Mouse (Mus musculus): Measurements from ENCODE around the gene Mfap5. TPM values are rescaled to one million over a fixed set of nuclear protein-coding genes. Genes with fewer than 3 reads are reported as not detected.
"Not testable (repeated sequence)": the region's sequence is repeated elsewhere in the genome, so short reads cannot be mapped to it uniquely, and the experiment has no call there.

Gene Mfap5
- polyA plus RNA-seq, 1 experiment, result 0.90 TPM

DNA sequence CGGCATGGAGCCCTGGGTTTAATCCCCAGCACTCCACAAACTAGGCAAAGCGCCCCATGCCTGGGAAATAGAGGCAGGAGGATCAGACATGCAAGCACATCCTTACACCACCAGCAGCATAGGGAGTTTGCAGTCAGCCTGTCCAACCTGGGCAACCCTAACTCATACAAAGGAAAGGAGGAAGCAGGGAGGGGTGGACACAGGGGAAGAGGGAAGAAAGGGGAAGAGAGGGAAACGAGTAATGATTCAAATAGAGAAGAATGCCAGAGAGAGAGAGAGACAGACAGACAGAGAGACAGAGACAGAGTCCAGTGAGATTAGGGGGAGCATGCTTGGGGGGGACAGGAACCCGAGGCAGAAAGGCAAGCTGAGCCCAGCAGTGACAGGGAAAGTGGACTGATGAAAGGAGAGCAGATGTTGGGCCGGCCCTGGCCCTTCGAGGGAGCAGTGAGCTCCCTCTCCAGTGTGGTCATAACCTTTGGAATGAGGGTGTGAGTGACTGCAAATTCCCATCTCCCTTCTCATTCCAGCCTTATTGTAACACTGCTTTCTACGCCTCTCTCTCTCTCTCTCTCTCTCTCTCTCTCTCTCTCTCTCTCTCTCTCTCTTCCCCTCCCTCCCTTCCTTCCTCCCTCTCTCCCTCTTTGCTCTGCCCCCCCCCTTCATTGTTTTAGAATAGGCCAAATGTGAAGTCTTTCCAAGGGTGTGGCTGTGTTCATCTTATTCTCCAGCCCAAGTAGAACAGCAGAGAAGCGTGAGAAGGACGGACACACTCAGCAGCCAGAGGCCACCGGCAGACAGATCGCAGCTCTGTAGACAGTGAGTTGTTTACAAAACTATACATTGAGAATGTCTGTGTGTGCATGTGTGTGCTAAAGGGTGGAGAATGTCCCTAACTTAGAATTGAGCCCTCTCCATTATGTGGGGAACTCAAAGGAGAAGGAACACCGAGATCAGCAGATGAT, 7.6 kb downstream of the Mfap5 start:
- no peak for DNase-seq (ENCODE audit: extremely low spot score in 1 of 2, low spot score in 1 of 2)

GRCm38 (mm10) chr6:122514312-122514711, 8.7 kb downstream of the Mfap5 start:
- no peak for DNase-seq (ENCODE audit: extremely low spot score in 1 of 2, low spot score in 1 of 2)

- DNase-seq (ENCODE audit: extremely low spot score in 1 of 2, low spot score in 1 of 2), result not testable (repeated sequence)
Measured at GRCm38 (mm10) chr6:122515762-122516161, 10.1 kb downstream of the Mfap5 start.

DNA sequence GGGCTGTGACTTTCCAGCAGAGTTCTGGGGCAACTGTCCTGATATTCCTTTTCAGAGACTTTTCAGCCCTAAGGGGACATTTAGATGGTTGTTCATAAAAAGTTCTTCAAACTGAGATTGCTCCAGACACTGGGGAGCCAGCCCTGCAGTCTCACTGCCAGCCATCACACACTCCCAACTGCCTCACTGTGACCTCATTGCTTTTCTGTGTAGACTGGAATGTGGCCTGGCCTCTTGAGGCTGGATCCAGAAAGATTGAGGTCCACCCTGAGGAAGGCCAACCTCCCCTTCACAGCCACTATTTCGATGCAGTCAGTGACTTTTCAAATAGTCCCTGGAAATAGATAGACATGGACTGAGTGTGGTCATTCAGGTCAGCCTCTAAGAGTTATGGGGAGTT, 12.0 kb downstream of the Mfap5 start:
- no peak for DNase-seq (ENCODE audit: extremely low spot score in 1 of 2, low spot score in 1 of 2)

DNA sequence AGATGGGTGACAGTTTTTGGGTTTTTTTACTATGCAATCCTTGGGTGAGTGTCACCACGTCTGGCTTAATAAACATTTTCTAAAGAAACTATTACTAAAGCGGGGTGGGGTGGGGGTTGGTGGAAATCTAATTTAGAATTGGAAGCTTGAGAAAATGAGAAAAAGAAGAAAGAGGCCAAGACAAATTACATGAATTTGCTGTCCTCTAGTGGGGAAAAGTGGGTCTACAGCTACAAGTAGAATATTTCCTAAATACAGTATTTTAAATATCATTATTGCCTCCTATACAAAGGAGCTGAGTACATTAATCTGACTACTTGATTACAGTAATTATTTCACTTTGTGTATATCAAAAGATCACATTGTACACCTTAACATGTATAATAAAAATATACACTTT, 13.7 kb downstream of the Mfap5 start:
- DNase-seq (ENCODE audit: extremely low spot score in 1 of 2, low spot score in 1 of 2), result peak in 1 of 2 experiments; percentile 76

- peak in 1 of 2 experiments; percentile 23 for DNase-seq (ENCODE audit: extremely low spot score in 1 of 2, low spot score in 1 of 2)
Measured at GRCm38 (mm10) chr6:122522595-122522994, 16.9 kb downstream of the Mfap5 start.

GRCm38 (mm10) chr6:122523289-122523688, 17.6 kb downstream of the Mfap5 start:
- DNase-seq (ENCODE audit: extremely low spot score in 1 of 2, low spot score in 1 of 2), result no peak

- DNase-seq (ENCODE audit: extremely low spot score in 1 of 2, low spot score in 1 of 2), result no peak
Measured at GRCm38 (mm10) chr6:122527596-122527995, 22.0 kb downstream of the Mfap5 start.

GRCm38 (mm10) chr6:122528136-122528535, 22.5 kb downstream of the Mfap5 start:
- DNase-seq (ENCODE audit: extremely low spot score in 1 of 2, low spot score in 1 of 2), result peak in 1 of 2 experiments; percentile 13

DNA sequence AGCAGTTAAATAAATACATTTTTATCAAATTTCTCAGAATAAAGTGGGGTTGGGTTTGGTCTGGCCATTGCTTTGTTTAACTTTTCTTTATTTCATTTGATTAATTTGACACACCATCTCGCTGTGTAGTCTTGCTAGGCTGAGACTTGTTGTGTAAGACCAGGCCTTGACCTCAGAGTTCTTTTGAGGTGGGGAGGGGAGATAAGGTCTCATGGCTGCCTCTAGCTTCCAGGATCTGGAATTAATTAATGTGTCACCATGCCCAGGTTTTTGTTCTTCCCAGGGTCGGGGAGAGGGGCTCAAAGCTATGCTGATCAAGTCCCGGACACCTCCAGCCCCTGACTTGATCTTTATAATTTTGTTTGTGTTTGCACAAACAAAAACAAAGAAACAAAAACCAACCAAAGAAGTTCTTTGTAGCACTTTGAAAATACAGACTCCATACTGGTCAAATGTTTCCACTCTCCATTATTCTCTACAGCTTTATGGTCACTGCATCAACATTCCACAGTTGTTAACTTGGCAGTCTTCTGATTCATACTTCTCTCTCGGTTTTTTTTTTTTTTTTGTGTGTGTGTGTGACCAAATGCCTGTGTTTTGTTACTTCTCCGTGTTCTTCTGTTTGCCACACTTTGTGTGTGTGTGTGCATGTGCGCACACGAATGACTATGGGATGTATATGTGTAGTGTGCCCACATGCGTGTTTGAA, 26.0 kb downstream of the Mfap5 start:
- DNase-seq (ENCODE audit: extremely low spot score in 1 of 2, low spot score in 1 of 2), result no peak

GRCm38 (mm10) chr6:122532883-122533302, 27.2 kb downstream of the Mfap5 start:
- no peak for DNase-seq (ENCODE audit: extremely low spot score in 1 of 2, low spot score in 1 of 2)

DNA sequence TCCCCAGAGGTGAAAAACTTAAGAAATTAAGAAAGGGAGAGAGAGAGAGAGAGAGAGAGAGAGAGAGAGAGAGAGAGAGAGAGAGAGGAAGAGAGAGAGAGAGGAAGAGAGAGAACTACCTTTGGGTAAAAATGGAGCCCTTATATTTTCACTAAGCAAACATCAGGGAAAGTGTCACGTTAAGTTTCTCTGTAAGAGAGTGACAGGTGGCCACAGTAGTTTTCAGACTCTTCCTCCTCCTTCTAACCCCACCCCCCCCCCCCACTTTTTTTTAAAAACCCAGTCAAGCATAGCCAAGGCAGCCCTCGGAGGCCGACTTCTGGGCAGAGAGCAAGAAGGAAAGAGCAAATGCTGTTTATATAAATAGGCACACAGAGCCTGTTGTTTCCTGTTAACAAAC, 28.4 kb downstream of the Mfap5 start:
- no peak for DNase-seq (ENCODE audit: extremely low spot score in 1 of 2, low spot score in 1 of 2)

DNA sequence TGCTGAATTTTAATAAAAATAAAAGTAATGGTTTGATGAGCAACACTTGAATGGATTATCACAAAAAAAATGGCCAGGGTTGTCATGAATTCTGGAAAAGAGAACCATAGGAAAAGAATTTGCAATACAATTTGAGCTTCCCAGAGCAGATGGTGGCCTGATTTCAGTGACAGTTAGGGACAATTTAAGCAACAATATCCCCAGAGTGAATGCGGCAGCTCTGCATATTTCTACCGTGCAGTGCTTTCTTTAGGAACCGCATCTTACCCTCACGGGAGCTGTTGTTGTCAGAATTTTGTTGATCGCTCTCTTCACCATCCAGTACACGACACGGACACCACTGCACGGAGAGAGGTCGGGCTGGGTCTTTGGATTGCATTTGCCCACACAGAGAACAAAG, 33.9 kb downstream of the Mfap5 start:
- DNase-seq (ENCODE audit: extremely low spot score in 1 of 2, low spot score in 1 of 2), result peak in 1 of 2 experiments; percentile 43

- DNase-seq (ENCODE audit: extremely low spot score in 1 of 2, low spot score in 1 of 2), result not testable (repeated sequence)
Measured at GRCm38 (mm10) chr6:122542459-122542858, 36.8 kb downstream of the Mfap5 start.

DNA sequence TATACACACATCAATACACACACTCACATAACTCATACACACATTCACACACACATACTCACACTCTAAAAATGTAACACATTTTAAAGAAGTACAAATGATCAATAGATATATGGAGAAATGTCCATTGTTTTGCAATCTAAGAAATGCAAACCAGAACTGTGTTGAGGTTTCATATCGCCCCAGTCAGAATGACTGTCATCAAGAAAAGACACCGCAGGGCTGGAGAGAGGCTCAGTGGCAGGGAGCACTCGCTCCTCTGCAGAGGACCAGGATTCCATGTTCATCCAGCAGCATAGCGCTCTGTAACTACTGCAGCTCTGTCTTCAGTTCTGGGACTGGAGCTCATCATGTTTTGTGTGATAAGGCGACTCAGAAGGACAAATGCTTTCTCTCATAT, 37.9 kb downstream of the Mfap5 start:
- no peak for DNase-seq (ENCODE audit: extremely low spot score in 1 of 2, low spot score in 1 of 2)

DNA sequence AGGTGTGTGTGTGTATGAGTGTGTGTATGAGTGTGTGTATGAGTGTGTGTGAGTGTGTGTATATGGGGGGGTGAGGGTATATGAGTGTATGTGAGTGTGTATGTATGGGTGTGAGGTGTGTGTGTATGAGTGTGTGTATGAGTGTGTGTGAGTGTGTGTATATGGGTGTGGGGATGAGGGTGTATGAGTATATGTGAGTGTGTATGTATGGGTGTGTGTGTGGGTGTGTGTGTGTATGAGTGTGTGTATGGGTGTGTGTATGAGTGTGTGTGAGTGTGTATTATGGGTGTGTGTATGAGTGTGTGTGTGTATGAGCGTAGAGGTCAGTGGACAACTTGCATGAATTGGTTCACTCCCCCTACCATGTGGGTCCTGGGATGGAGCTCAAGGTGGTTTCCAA, 39.0 kb downstream of the Mfap5 start:
- DNase-seq (ENCODE audit: extremely low spot score in 1 of 2, low spot score in 1 of 2), result no peak

- DNase-seq (ENCODE audit: extremely low spot score in 1 of 2, low spot score in 1 of 2), result no peak
Measured at GRCm38 (mm10) chr6:122545289-122545882, 39.7 kb downstream of the Mfap5 start.

- DNase-seq (ENCODE audit: extremely low spot score in 1 of 2, low spot score in 1 of 2), result no peak
Measured at GRCm38 (mm10) chr6:122545948-122546347, 40.3 kb downstream of the Mfap5 start.

- no peak for DNase-seq (ENCODE audit: extremely low spot score in 1 of 2, low spot score in 1 of 2)
Measured at GRCm38 (mm10) chr6:122553606-122554005, 48.0 kb downstream of the Mfap5 start, which contains the start of gene Aicda. TSS of gene Aicda (plus strand) at chr6:122553801.

GRCm38 (mm10) chr6:122554102-122554501, 48.5 kb downstream of the Mfap5 start:
- no peak for DNase-seq (ENCODE audit: extremely low spot score in 1 of 2, low spot score in 1 of 2)

- DNase-seq (ENCODE audit: extremely low spot score in 1 of 2, low spot score in 1 of 2), result no peak
Measured at GRCm38 (mm10) chr6:122555266-122555665, 49.6 kb downstream of the Mfap5 start.

All from frontal cortex, adult 2 months (tissue).